Mouse (Mus musculus) forebrain, embryonic 15.5 days (tissue): ENCODE data around the gene Gm28374. TPM values are rescaled to one million over a fixed set of nuclear protein-coding genes. Genes with fewer than 3 reads are reported as not detected.
A peak's percentile ranks its signal among the peaks of the same experiment; 100 is the strongest.

Experiments used
- ATAC-seq: fragments of 200-750 bp; cut with Nextera tagmentation; replicated peaks from 2 replicates; pipeline ENCODE4 v1.8.0; 2017; ENCODE audit warnings: mild to moderate bottlenecking, moderate TSS enrichment, moderate library complexity
- H3K27ac ChIP-seq: fragments of 300-500 bp; sonication (generic); replicated peaks from 2 replicates; pipeline ENCODE4 v1.5.1; 2015; ENCODE audit warnings: mild to moderate bottlenecking, inconsistent platforms
- H3K27me3 ChIP-seq: fragments of 300-500 bp; sonication (generic); 2 replicates; pipeline ENCODE4 v1.6.1; 2015; ENCODE audit warnings: inconsistent platforms
- H3K36me3 ChIP-seq: fragments of 300-500 bp; sonication (generic); 2 replicates; pipeline ENCODE4 v1.6.1; 2015; ENCODE audit warnings: mild to moderate bottlenecking, inconsistent platforms
- H3K4me1 ChIP-seq: fragments of 300-500 bp; sonication (generic); 2 replicates; pipeline ENCODE4 v1.6.1; 2015; ENCODE audit warnings: inconsistent platforms
- H3K4me2 ChIP-seq: fragments of 300-500 bp; sonication (generic); replicated peaks from 2 replicates; pipeline ENCODE4 v1.6.1; 2015; ENCODE audit warnings: mild to moderate bottlenecking, inconsistent platforms
- H3K4me3 ChIP-seq: fragments of 300-500 bp; sonication (generic); 2 replicates; pipeline ENCODE4 v1.5.1; 2015; ENCODE audit warnings: mild to moderate bottlenecking, inconsistent platforms
- H3K9ac ChIP-seq: fragments of 300-500 bp; sonication (generic); replicated peaks from 2 replicates; pipeline ENCODE4 v1.6.1; 2015; ENCODE audit warnings: mild to moderate bottlenecking, inconsistent platforms
- H3K9me3 ChIP-seq: fragments of 300-500 bp; sonication (generic); 2 replicates; pipeline ENCODE4 v1.6.1; 2016; ENCODE audit warnings: inconsistent platforms
- WGBS: fragments of 180-500 bp; shearing (Covaris S2); methylation state at CpG from one replicate; pipeline ENCODE4 v1.1.7; 2015; ENCODE audit warnings: mixed read lengths; 5-methylcytosine and 5-hydroxymethylcytosine counted together
- polyA plus RNA-seq: library from polyadenylated mRNA; unstranded; fragments of >200 nt; fragmentation: Nextera tagmentation; extraction: Ambion mirVana; gene quantifications from 2 replicates; pipeline ENCODE4 v1.2.1, GENCODE M21; 2015

Gene Gm28374
- polyA plus RNA-seq, 1 experiment from 2014 or later: 2.6 TPM

GRCm38 (mm10) chr19:6062418-6062817, 19.6 kb downstream of the Gm28374 start:
- 72% methylated on average over 5 of the region's 5 CpGs for WGBS
- Histone ChIP-seq H3K4me1 (peaks cover 53% of the 10 kb centered on the region), H3K27me3 (no peaks in the 10 kb centered on the region), H3K36me3 (peaks cover 10% of the 10 kb centered on the region), H3K4me2 (peak overlapping the region; percentile 99), H3K27ac (no peak overlapping the region), H3K9me3 (no peaks in the 10 kb centered on the region), H3K9ac (peak overlapping the region; percentile 94), H3K4me3 (peak overlapping the region; percentile 88)
- ATAC-seq: no peak

GRCm38 (mm10) chr19:6061641-6062302, 20.3 kb downstream of the Gm28374 start:
- H3K36me3 ChIP-seq: peaks cover 10% of the 10 kb centered on the region
- no peak for ATAC-seq
- 2% methylated on average over 44 of the region's 44 CpGs for WGBS
- H3K4me3 ChIP-seq: peak overlapping the region; percentile 88
- H3K9me3 ChIP-seq: no peaks in the 10 kb centered on the region
- peaks cover 52% of the 10 kb centered on the region for H3K4me1 ChIP-seq
- no peaks in the 10 kb centered on the region for H3K27me3 ChIP-seq
- H3K9ac ChIP-seq: peak overlapping the region; percentile 94
- peak overlapping the region; percentile 99 for H3K4me2 ChIP-seq
- peak overlapping the region; percentile 94 for H3K27ac ChIP-seq

GRCm38 (mm10) chr19:6061021-6061533, 21.0 kb downstream of the Gm28374 start, which contains the start of gene Znhit2:
Znhit2 (plus strand) TSS chr19:6061192.
- Histone ChIP-seq H3K27me3 (no peaks in the 10 kb centered on the region), H3K4me3 (peak within 1 kb of the TSS; percentile 88), H3K4me1 (peaks cover 52% of the 10 kb centered on the region), H3K4me2 (peak within 1 kb of the TSS; percentile 99), H3K27ac (peak within 1 kb of the TSS; percentile 94), H3K36me3 (peaks cover 10% of the 10 kb centered on the region), H3K9me3 (no peaks in the 10 kb centered on the region), H3K9ac (peak within 1 kb of the TSS; percentile 94)
- ATAC-seq: peak; percentile 74
- 0% methylated on average over 57 of the region's 58 CpGs for WGBS

- ATAC-seq: no peak
- no peak overlapping the region for H3K27ac ChIP-seq
- peak overlapping the region; percentile 78 for H3K4me2 ChIP-seq
- peaks cover 49% of the 10 kb centered on the region for H3K4me1 ChIP-seq
- no peak overlapping the region; the same call in 1 of the 2 replicates for H3K9ac ChIP-seq
- WGBS: 87% methylated on average over 5 of the region's 5 CpGs
- peaks cover 28% of the 10 kb centered on the region for H3K36me3 ChIP-seq
- peak overlapping the region; percentile 87 for H3K4me3 ChIP-seq
- no peaks in the 10 kb centered on the region for H3K27me3 ChIP-seq
- no peaks in the 10 kb centered on the region for H3K9me3 ChIP-seq
Observed at GRCm38 (mm10) chr19:6058966-6059365, 23.1 kb downstream of the Gm28374 start.

GRCm38 (mm10) chr19:6058513-6058912, 23.5 kb downstream of the Gm28374 start:
- Histone ChIP-seq H3K9me3 (no peaks in the 10 kb centered on the region), H3K36me3 (peaks cover 32% of the 10 kb centered on the region), H3K27me3 (no peaks in the 10 kb centered on the region), H3K9ac (peak overlapping the region; percentile 93), H3K4me2 (peak overlapping the region; percentile 78), H3K4me3 (peak overlapping the region; percentile 87), H3K4me1 (peaks cover 48% of the 10 kb centered on the region), H3K27ac (0 out of 2 replicates have a peak overlapping the region, but pooled peaks have one; percentile 86)
- WGBS: 42% methylated on average over 5 of the region's 5 CpGs
- ATAC-seq: no peak

- peak within 1 kb of the TSS; percentile 93 for H3K9ac ChIP-seq
- H3K4me2 ChIP-seq: peak within 1 kb of the TSS; percentile 78
- ATAC-seq: peak; percentile 87
- H3K9me3 ChIP-seq: no peaks in the 10 kb centered on the region
- peak within 1 kb of the TSS; percentile 87 for H3K4me3 ChIP-seq
- H3K27me3 ChIP-seq: no peaks in the 10 kb centered on the region
- H3K27ac ChIP-seq: peak within 1 kb of the TSS; percentile 86
- peaks cover 42% of the 10 kb centered on the region for H3K36me3 ChIP-seq
- peaks cover 38% of the 10 kb centered on the region for H3K4me1 ChIP-seq
- under 1% methylated on average over 63 of the region's 63 CpGs for WGBS
Observed at GRCm38 (mm10) chr19:6057313-6058096, 24.6 kb downstream of the Gm28374 start, which contains the start of the genes Mrpl49 and Fau. Mrpl49 (minus strand) TSS chr19:6057785. Fau (plus strand) TSS chr19:6057844.

- Histone ChIP-seq H3K36me3 (peaks cover 50% of the 10 kb centered on the region), H3K27me3 (no peaks in the 10 kb centered on the region), H3K4me2 (peak overlapping the region; percentile 78), H3K9me3 (no peaks in the 10 kb centered on the region), H3K27ac (no peak overlapping the region), H3K4me1 (peaks cover 30% of the 10 kb centered on the region), H3K4me3 (peak overlapping the region; percentile 87), H3K9ac (peak overlapping the region; percentile 84)
- no peak for ATAC-seq
- 43% methylated on average over 4 of the region's 4 CpGs for WGBS
Observed at GRCm38 (mm10) chr19:6056696-6057095, 25.4 kb downstream of the Gm28374 start.

- H3K9me3 ChIP-seq: no peaks in the 10 kb centered on the region
- H3K27me3 ChIP-seq: no peaks in the 10 kb centered on the region
- peaks cover 23% of the 10 kb centered on the region for H3K4me1 ChIP-seq
- 91% methylated on average over 5 of the region's 5 CpGs for WGBS
- no peak overlapping the region for H3K4me3 ChIP-seq
- H3K9ac ChIP-seq: no peak overlapping the region
- no peak for ATAC-seq
- H3K4me2 ChIP-seq: no peak overlapping the region
- H3K27ac ChIP-seq: no peak overlapping the region
- H3K36me3 ChIP-seq: peaks cover 69% of the 10 kb centered on the region
Observed at GRCm38 (mm10) chr19:6054296-6054695, 27.8 kb downstream of the Gm28374 start.

GRCm38 (mm10) chr19:6052516-6052915, 29.5 kb downstream of the Gm28374 start:
- no peak for ATAC-seq
- Histone ChIP-seq H3K9me3 (no peaks in the 10 kb centered on the region), H3K4me1 (peaks cover 22% of the 10 kb centered on the region), H3K27ac (no peak overlapping the region), H3K27me3 (no peaks in the 10 kb centered on the region), H3K9ac (no peak overlapping the region), H3K4me2 (no peak overlapping the region), H3K4me3 (no peak overlapping the region), H3K36me3 (peaks cover 75% of the 10 kb centered on the region)
- 91% methylated on average over 7 of the region's 7 CpGs for WGBS

GRCm38 (mm10) chr19:6048681-6049410, 33.2 kb downstream of the Gm28374 start:
- no peak for ATAC-seq
- Histone ChIP-seq H3K9ac (no peak overlapping the region), H3K36me3 (peaks cover 56% of the 10 kb centered on the region)

GRCm38 (mm10) chr19:6047899-6048166, 34.2 kb downstream of the Gm28374 start:
- Histone ChIP-seq H3K4me1 (peaks cover 20% of the 10 kb centered on the region), H3K9ac (peak overlapping the region; percentile 86), H3K36me3 (peaks cover 46% of the 10 kb centered on the region), H3K9me3 (no peaks in the 10 kb centered on the region), H3K27me3 (no peaks in the 10 kb centered on the region), H3K4me2 (peak overlapping the region; percentile 89), H3K27ac (no peak overlapping the region), H3K4me3 (peak overlapping the region; percentile 90)
- ATAC-seq: no peak
- WGBS: 83% methylated on average over 8 of the region's 8 CpGs

More at GRCm38 (mm10) chr19:6048681-6049410, 33.2 kb downstream of the Gm28374 start:
- H3K4me2 ChIP-seq: no peak overlapping the region
- peaks cover 20% of the 10 kb centered on the region for H3K4me1 ChIP-seq
- no peaks in the 10 kb centered on the region for H3K9me3 ChIP-seq
- H3K4me3 ChIP-seq: no peak overlapping the region
- 89% methylated on average over 11 of the region's 11 CpGs for WGBS
- no peaks in the 10 kb centered on the region for H3K27me3 ChIP-seq
- H3K27ac ChIP-seq: no peak overlapping the region
